Mouse (Mus musculus) right cerebral cortex, postnatal 14 days (tissue): ENCODE measurements around the gene Tcf7.

Experiments
- DNase-seq: peaks from one replicate; pipeline ENCODE4 v3.0.0; 2022

Gene Tcf7

DNA sequence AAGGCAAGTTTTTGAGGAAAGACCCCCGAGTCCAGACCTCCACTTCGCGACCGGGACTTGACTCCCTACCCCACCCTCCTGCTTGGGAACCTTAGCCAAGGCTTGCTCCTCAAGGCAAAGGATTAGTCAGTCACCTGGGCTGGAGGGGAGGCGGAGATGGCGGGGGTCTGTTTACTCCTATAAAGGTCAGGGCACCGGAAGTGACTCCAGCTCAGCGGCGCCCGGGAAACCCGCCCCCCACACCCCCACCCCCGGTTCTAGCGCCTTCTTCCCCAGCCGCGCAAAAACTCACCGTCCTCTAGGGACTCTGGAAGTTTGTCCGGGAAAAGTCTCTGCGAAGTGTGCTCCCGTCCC is 417 bp downstream of the Tcf7 start:
- no peak for DNase-seq

DNA sequence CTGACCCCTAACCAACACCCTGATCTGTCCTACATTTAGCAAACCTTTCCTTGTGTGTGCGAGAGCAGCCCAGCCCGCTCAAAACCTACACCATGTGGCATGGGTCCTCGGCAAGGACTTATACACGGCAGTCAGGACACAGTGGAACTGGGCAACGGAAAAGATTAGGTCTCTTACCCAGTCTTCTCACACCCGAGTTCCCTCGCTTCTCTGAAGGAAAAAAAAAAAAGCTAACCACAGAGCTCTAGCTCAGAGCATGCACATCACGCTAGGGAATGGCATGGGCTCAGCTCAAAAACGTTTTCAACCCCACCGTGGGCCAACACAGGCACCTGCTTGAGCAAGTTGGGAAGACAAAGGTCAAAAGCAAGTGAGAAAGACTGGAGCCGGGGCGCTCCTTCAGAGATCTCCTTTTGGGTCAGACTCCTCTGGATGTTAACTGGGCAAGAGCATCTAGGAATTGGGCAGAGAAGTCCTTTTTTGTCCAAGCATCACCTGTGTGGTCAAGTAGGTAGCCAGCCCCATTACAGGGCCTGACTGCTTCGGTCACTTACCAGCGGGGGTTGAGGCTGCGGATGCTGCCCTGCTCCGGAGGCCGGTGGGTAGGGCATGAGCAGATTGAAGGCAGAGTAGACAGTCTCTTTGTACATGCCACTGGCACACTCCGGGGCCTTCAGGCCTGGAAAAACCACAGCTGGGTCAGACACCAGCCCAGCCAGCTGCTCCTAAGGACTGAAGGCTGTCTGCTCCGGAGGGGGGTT is 1.1 kb downstream of the Tcf7 start:
- DNase-seq: no peak

DNA sequence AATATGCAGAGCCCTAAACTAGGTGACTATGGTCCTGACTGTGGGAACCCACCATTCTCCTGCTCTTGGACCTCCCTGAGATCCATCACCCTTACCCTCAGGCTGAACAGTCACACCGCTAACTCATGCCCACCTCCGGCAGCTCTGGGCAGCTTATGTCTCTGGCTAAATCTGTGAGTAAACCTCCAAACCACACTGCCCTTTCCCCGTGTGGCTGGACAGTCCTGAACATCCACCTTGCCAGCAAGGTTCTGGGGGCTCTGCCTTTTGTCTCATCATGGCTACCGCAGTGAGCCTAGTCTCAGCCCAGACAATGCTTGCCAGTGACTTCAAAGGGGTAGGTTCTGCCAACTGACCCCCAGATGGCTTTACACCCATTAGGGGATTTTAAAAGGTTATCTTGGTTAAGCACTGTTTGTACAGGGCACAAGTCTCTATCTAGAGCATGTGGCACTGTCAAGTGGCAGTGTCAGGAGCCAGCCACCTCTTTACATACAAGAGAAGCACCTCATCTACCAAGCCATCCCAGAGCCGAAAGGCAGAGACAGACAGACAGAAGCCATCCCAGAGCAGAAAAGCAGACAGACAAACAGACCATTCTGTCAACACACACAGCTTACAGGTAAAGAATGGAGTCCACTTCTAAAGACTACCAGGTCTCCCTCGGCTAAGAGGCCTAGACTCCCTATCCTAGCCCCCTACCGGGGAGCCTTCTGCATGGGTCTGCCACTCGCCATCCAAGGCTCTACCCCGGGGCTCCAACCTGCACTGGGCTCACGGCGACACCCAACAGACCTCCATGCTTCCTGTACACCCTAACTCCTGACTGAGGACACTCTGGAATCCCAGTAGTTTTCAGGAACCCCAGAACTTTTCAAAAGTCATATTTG is 2.0 kb downstream of the Tcf7 start:
- DNase-seq: no peak

GRCm38 (mm10) chr11:52279611-52280145 is 3.1 kb downstream of the Tcf7 start:
- no peak for DNase-seq

DNA sequence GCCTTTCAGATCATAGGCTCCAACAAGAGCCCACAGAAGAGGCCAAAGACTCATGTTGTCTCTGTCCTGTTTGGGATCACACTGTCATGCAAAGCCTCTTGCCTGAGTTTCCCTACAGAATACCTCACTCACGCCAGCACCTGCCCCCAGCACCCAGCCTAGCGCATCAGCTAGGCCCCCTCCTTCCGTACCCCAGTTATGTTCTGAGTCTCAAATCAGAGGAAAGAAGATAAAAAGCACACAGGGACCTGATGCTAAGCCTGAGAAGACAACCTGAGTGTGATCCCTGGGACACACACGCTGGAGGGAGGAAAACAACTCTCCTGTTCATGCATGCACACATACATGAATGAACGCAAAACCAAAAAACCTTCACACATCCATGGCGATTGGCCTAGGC is 3.8 kb downstream of the Tcf7 start:
- DNase-seq: no peak

DNA sequence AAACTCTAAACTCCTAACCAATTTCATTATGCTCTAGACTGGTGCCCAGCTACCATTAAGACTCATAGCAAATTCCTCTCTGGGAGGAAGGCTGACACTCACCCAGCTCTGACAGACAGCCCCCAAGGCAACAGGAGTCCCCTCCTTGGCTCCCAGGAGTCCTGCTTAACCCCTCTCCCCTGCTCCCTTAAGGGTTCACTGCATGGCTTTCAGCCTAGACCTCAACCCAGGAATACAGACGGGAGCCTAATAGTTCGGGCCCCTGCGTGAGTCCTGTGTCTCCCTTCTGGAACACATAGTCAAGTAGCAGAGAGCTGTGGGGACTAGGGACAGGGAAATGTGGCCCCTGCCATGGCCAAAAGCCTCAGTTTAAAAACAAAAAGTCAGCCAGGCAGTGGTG is 4.7 kb downstream of the Tcf7 start:
- no peak for DNase-seq

- no peak for DNase-seq
Observed at GRCm38 (mm10) chr11:52277433-52278150, 5.2 kb downstream of the Tcf7 start.

DNA sequence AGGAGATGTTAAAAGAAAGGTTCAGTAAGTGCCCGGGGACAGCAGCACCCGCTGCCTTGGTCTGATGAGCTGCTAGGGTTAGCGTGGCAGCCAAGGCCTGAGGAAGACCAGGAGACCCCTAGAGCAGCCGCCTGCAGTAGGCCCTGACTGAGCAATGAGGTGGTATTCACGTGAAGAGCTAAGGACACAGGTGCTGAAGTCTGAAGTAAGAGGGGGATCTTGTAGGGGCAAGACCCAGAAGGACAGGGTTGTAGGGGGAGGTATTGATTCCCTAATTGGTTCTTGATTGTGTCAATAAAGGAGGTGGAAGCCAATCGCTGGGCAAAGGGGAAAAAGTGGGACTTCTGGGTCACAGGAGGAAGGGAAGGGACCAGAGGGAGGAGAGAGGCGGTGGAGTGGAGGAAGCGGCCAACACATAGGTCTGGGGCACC is 5.8 kb downstream of the Tcf7 start:
- DNase-seq: no peak

DNA sequence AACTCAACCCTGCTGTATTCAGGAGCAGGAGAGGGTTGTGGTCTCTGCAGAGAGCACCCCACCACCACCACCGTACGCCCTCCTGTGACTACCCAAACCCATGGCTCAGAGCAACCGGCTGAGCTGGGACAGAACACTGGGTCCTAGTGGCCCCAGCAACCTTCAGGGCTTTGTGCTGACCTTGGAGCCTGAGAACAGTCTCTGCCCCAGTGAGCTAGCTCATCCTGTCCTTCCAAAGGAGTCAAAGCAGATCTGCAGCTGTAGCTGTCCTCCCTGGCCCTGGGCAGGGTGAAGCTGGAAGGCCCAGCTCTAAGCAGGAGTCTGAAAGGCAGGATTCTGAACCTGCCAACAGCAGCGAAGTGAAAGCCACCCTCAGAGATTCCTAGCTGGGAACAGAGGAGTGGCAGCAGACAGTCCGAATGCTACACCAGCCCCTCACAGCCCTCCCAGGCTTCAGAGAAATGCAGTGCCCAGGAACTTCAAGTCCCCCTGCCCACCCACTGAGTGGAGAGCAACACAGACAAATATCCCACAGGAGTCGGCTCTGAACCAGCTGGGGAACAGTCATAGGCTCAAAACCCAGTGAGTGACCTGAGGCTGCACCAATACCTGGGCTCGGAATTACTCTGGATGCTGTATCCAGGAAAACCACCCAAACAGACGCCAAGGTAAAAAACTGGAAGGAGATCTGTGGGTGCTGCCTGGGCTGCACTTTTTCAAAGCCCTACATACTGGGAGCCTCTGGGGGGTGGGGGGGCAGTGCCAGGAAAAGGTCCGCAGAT is 6.8 kb downstream of the Tcf7 start:
- DNase-seq: no peak

DNA sequence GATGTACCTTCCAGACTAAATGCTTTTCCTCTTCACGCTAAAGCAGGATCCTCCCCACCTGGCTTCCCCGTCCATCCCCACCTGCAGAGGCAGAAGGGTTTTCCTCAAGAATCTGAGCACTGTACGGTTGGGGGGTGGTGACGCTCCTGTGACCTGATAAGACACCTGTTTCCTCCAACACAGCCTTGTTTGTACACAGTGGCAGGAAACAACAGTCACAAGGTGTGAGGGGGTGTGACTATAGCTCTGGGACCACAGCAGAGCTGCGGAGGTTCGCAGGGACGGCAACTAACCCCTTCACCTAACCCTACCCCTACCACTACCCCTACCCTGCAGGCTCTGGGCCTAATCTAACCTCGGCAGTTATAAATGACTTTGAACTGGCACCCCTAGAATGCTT is 7.4 kb downstream of the Tcf7 start:
- DNase-seq: no peak

- DNase-seq: no peak
Observed at GRCm38 (mm10) chr11:52274456-52275112, 8.2 kb downstream of the Tcf7 start.

- DNase-seq: no peak
Observed at GRCm38 (mm10) chr11:52273942-52274330, 8.9 kb downstream of the Tcf7 start.

GRCm38 (mm10) chr11:52273183-52273941 is 9.5 kb downstream of the Tcf7 start:
- no peak for DNase-seq

DNA sequence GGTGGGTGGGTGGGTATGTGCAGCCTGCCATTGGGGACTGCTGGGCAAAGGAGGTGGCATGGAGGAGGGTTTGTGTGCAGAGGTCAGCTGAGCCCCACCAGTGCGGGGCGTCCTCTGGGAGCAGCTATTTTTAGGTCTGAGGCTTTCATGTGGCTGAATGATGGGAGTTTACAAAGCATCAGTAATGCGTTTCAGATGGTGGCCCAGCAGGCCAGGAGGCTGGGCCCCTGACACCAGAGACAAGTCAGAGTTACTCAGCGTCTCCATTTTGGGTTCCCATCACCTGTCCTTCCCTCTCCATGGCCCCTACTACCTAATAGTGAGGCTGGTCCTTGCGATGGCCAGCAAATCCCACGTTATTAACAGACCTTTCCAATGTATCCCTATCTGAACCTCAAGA is 10.2 kb downstream of the Tcf7 start:
- DNase-seq: no peak

GRCm38 (mm10) chr11:52271765-52272495 is 10.9 kb downstream of the Tcf7 start:
- no peak for DNase-seq

DNA sequence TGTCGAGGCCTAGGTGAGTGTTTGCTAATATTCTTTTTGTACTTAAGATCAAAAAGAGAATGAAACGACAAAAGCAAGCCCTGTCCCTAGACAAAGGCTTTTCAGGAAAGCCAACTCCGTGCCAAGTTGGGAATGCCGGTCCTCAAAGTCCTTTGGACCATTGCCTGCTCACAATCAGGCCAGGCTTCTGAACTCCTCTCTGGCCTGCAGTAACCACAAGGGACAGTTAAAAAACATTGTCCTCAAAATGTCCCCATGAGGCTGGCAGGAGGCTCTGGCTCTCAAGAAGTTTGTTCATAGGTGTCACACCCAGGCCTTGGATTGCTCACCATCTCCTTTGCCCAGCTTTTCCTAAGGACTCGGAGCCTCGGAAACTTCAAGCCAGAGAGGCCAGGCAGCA is 13.0 kb downstream of the Tcf7 start:
- DNase-seq: no peak

DNA sequence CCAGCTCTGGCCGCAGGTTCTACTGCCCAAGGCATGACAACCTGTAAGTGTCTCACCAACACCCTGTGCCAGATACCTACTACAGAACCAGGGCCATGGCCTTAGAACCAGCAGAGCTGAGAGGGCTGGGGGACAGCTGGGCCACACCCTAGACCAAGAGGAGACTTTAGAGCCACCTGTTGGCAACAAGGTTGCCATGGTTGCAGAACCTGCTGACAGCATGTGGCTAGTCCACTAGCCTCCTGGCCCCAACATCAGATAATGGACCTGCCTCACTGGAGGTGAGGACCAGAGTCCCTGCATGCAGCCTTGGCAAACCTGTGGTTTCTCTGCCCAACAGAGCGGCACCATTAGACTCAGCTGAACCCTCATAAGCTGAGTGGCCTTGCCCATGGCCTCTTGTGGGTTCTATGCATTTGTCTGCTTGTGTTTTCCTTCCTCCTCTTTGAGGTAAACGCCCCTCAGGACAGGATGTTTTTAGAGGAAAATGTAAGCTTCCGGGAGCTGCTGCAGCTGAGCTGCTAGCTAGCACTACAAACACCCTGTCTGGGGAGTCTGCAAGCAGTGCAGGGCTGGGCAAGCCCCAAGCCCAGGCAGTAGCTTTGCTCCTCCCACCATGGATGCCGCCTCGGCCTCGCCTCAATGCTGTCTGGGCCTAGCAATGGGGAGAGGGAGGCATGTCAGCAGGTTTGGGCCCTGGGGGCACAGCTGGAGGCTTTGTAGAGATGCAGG is 14.5 kb downstream of the Tcf7 start:
- DNase-seq: no peak

GRCm38 (mm10) chr11:52267271-52267670 is 15.5 kb downstream of the Tcf7 start:
- DNase-seq: no peak

DNA sequence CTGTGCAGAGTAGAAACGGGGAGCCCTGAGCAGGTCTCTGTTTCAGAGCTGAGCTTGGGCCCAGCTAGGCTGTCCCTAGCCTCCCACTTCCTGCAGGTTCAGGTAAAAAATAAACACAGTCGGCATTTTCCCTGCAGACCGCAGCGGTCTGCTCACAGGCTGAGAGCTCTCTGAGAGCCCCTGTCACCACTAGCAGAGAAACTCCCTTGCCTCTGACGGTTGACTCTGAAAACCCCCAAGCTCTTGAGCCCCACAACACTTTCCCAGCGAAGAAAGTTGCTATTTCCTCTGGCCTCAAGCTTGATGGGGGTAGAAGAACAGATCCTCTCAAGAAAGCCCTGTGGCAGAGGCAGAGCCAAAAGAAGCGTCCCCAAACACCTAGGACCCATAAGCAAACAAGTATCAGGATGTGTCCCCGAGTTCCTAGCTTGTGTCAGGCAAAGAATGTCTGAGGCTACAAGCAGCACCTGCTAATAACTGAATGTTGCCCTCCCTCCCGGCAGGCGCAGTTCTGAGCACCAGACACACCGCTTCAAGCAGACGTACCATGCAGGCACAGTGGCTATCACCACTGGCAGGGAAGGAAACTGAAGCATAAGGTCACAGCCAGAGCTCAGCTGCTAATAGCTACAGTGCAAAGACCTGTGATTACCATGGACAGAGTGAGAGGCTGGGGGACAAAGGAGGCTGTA is 17.1 kb downstream of the Tcf7 start:
- DNase-seq: no peak
